Mouse (Mus musculus): ENCODE data around the gene Spon1.
A peak's percentile ranks its signal among the peaks of the same experiment; 100 is the strongest.

The Spon1 gene

GRCm38 (mm10) chr7:113778546-113778945 lies 12.7 kb downstream of the Spon1 start:
- DNase-seq (ENCODE audit: low spot score): no peak

DNA sequence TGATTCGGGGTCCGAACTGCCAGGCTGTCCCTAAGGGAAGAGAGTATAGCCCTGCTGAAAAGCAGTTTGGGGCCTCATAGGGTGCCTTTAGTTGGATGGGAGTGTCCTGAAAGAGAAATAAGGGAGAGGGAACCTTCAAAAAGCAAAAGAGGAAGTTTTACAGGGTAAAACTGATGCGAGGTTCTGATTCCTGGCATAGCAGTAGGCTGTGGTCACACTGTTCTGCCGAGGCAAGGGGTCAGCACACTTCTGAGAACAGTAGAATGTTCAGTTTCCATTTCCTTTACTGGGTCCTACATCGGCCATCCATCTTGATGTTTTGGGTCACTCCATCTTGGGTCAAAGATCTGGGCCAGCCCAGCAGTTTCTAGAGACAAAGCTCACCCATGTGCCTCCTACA lies 14.5 kb downstream of the Spon1 start:
- no peak for DNase-seq (ENCODE audit: low spot score)

- DNase-seq (ENCODE audit: low spot score): no peak
Measured at GRCm38 (mm10) chr7:113791991-113792390, 26.2 kb downstream of the Spon1 start.

DNA sequence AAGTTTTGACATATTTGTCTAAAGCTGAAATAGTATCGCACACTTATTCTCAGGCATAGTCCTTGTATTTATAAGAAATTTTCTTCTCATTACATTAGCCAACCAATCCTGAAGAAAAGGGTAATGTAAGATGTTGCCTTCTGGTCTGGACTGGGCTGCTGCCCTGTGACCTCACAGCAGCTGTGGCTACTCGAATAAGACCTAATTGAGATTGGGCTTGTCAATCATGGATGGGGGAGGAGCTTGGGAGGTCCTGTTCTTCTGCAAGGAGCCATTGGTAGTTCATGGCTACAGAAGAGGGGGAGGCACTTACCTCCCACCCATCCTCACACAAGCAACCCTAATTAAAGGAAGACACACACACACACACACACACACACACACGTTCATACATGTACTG lies 27.1 kb downstream of the Spon1 start:
- DNase-seq (ENCODE audit: low spot score): peak; percentile 52

- no peak for DNase-seq (ENCODE audit: low spot score)
Measured at GRCm38 (mm10) chr7:113795209-113795608, 29.4 kb downstream of the Spon1 start.

DNA sequence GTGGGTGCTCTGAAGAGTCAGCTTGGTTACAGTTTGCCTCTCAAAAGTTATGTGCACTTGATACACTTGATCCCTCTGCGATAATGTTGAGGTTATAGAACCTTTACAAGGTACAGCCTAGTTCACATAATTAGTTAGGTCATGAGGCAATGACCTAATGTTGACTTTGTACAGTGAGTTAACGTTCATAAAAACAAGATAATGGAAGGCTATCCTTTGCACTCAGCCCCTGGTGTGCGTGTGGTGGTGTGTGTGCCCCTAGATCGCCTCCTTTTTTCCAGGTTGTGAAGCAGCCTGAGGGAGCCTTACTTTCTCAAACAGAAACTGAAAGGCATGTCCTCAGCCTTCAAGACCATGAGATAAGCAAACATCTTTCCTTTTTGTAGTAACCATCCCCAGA lies 31.3 kb downstream of the Spon1 start:
- no peak for DNase-seq (ENCODE audit: low spot score)

DNA sequence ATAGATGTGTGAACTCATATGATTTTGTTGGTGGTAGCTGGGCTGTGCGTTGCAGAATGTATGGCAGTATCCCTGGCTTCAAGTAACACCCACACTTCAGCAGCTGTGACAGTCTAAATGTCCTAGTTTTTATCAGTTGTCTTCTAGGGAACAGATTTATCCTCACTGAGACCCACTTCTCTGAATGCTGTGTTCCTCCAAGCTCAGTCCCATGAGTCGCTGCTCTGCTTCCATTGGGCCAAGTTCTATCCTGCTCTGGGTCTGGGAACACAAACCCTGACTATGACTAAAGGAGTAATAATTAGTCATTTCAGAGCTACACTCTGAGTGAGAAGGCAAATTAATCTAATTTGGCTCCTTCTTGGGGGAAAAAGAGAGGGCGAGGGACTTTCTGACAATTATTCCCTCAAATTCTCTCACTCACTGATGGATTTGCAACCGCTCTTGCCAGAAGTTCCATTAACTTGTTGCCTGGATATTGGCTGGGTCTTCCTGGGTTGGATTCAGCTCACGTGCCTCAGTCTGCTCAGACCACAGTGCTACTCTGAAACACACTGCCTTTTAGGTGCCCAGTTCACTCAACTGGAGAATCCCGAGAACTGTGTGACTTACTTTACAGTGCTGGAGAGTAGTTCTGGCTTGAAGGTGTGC lies 32.9 kb downstream of the Spon1 start:
- no peak for DNase-seq (ENCODE audit: low spot score)

DNA sequence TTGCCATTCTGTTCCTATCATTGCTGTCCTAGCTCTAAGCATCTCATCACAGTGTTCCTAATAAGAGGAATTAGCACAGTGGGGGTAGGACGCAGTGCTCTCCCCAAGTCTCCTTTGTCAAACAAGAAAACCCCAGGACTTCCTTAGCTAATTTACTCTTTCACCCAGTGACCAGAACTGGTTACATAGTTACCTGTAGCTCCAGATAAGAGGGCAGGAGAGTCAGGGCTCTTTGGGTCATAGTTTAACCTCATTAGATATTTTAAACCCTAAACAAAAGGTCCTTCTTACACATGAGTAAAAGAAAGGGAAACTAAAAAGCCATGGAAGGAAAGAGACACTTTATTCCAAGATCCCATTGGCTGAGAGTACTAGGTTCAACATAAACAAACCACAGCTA lies 44.0 kb downstream of the Spon1 start:
- DNase-seq (ENCODE audit: low spot score): no peak

GRCm38 (mm10) chr7:113811376-113812158 lies 45.8 kb downstream of the Spon1 start:
- no peak for DNase-seq (ENCODE audit: low spot score)

- peak; percentile 67 for DNase-seq (ENCODE audit: low spot score)
Measured at GRCm38 (mm10) chr7:113814101-113814779, 48.4 kb downstream of the Spon1 start.

DNA sequence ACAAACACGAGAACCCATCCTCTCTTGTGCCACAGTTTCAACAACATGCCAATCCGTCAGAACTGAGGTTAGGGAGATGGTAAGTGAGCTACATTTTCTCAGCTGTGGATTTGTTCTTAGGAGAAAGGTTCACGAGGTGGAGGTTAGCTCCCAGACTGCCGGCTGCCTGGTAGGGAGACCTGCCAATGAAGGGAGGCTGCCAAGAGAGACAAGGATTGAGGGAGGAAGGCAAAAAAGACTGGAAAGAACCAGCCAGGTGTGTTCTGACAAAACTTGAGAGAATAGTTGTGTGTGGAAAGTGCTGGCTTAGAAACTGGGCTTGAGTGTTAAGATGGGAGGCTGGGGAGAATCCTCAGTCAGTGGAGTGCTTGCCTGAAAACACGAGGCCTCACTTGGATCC lies 49.9 kb downstream of the Spon1 start:
- DNase-seq (ENCODE audit: low spot score): no peak

GRCm38 (mm10) chr7:113816827-113817334 lies 51.1 kb downstream of the Spon1 start:
- no peak for DNase-seq (ENCODE audit: low spot score)

DNA sequence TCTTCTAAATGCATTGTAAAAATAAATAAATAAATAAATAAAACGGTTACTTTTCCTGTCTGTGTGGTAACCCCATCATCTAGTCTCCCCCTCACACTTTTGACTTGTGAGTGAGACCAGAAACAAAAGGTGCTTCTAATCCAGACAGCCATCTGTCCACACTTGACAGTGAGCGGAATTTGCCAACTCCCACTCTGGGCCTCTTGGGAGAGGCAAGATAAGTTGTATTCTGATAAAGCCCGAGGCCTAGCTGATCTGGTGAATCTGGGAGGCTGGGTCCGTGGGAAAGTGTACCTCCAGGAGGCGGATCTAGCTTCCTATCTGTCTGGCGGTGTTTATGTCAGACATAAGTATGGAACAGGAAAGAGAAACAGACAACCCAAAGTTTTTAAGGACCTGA lies 52.3 kb downstream of the Spon1 start:
- no peak for DNase-seq (ENCODE audit: low spot score)

- DNase-seq (ENCODE audit: low spot score): no peak
Measured at GRCm38 (mm10) chr7:113820213-113820612, 54.4 kb downstream of the Spon1 start.

DNA sequence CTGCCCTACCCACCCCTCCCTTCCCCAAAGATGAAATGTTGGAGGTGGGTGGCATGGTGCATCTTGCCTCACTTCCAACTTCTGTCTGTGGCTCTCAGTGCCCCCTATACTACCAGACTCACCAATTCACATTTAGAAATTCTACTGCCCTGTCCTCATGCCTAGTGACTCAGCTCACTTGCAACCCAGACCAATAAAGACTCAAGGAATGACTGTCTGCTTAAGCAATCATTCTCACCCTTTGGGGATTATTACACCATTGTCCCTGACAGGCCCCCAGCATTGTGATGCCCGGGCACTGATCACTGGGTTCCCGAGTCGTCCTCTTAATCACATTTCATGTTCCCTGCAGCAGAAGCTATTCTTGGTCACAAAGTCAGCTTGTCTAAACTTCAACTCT lies 57.2 kb downstream of the Spon1 start:
- DNase-seq (ENCODE audit: low spot score): no peak

GRCm38 (mm10) chr7:113824651-113825050 lies 58.9 kb downstream of the Spon1 start:
- no peak for DNase-seq (ENCODE audit: low spot score)

DNA sequence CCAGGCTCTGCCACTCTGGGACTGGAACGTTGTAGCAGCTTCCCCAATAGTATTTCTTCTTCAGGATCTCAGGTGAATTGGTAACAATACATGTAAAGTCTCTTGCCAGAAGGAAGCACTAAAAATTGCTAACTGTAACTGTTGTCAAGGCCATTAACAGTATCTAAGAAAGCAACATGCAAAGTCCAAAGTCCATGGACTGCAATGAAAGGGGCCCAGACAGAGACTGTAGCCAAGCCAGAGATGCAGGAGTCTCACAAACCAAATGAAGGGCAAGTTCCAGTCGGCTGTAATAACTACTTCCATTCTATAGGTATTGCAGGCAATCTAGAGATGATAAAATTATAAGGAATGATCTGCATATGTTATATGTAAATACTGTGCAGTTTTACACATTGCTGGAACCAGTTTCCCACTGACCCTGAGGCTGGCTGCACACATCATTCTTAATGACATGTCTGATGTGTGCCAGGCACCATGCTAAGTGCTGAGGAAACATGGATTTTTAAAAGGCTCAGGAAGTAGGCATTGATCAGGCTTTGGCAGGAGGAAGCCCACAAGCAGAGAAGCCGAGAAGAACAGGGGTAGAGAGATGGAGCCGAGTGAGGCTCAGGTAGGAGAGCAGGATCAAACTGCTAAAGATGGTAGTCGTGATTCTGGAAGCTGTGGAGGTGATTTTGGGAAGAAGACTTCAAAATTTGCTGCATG lies 59.9 kb downstream of the Spon1 start:
- DNase-seq (ENCODE audit: low spot score): no peak

GRCm38 (mm10) chr7:113826510-113826909 lies 60.7 kb downstream of the Spon1 start:
- DNase-seq (ENCODE audit: low spot score): no peak

GRCm38 (mm10) chr7:113828122-113828571 lies 62.3 kb downstream of the Spon1 start:
- DNase-seq (ENCODE audit: low spot score): no peak

DNA sequence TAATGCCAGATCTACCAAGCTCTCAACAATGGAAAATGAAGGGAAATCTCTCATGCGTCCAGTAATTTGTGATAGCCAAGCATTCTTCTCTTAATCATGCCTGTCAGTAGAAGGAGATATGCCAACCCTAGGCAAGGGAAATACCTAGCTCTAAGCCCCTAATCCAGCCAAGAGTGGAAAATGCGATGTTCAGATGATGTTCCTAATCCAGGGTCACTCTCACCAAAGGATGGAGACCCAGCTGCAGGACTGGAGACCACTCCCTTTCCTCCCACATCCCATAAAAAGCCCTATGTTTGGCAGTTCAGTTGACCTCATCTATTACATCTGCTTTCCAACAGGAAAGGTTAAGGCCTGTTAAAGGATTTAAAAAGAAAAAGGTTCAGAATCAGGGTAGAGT lies 62.8 kb downstream of the Spon1 start:
- no peak for DNase-seq (ENCODE audit: low spot score)

GRCm38 (mm10) chr7:113837151-113837550 lies 71.4 kb downstream of the Spon1 start:
- no peak for DNase-seq (ENCODE audit: low spot score)

DNA sequence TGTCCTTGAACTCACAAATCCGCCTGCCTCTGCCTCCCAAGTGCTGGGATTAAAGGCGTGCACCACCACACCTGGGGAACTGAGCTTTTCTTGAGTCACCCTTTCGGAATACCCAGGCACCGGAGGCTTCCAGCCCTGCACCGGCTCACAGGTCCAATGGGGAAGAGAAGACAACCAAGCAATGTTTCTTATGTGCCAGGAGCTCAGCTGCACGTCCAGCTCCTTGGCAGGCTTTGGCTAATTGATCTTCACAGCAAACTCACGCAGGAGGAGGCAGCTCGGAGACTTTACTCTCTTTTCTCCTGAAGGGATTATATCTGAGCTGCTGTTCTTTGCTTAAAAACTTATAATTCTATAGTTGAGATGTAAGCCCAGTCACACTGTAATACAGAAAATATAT lies 73.6 kb downstream of the Spon1 start:
- no peak for DNase-seq (ENCODE audit: low spot score)

Measured in embryo, embryonic 10.5 days (tissue).